Mouse (Mus musculus) lung, adult 2 months (tissue): ENCODE measurements around the gene Casz1. TPM values are rescaled to one million over a fixed set of nuclear protein-coding genes. Genes with fewer than 3 reads are reported as not detected.
A peak's percentile ranks its signal among the peaks of the same experiment; 100 is the strongest.

Experiments
- DNase-seq: peaks from one replicate; pipeline ENCODE4 v3.0.0; 2022
- H3K4me1 ChIP-seq: fragments of 200-500 bp; 2 replicates; pipeline ENCODE4 v1.6.1; 2011; ENCODE audit warnings: low read length; ENCODE audit not compliant: control insufficient read depth, insufficient read depth
- H3K4me3 ChIP-seq: fragments of 200-500 bp; replicated peaks from 2 replicates; pipeline ENCODE3; 2011; ENCODE audit warnings: low read depth, mild to moderate bottlenecking, control low read depth, low read length; ENCODE audit errors: extremely low read depth
- CTCF ChIP-seq: fragments of 200-500 bp; IDR thresholded peaks from 2 replicates; pipeline ENCODE4 v1.5.1; 2011; ENCODE audit warnings: mild to moderate bottlenecking, low read length, control low read depth; ENCODE audit not compliant: insufficient read depth
- POLR2A ChIP-seq: fragments of 200-500 bp; IDR thresholded peaks from 2 replicates; pipeline ENCODE4 v1.6.1; 2011; ENCODE audit warnings: low read depth, mild to moderate bottlenecking, control low read depth, low read length, borderline replicate concordance; ENCODE audit errors: extremely low read depth
- WGBS: fragments of 180-500 bp; shearing (Covaris S2); methylation state at CpG from one replicate; pipeline ENCODE4 v1.1.7; 2018; 5-methylcytosine and 5-hydroxymethylcytosine counted together
- polyA plus RNA-seq: library from polyadenylated mRNA; depleted of rRNA; stranded (reverse); fragments of >200 nt; gene quantifications from 2 replicates; pipeline ENCODE4 v1.2.3, GENCODE M21; 2012; rRNA removed

Casz1 gene
- polyA plus RNA-seq = 68.7 and 72.5 TPM in 2 replicates

DNA sequence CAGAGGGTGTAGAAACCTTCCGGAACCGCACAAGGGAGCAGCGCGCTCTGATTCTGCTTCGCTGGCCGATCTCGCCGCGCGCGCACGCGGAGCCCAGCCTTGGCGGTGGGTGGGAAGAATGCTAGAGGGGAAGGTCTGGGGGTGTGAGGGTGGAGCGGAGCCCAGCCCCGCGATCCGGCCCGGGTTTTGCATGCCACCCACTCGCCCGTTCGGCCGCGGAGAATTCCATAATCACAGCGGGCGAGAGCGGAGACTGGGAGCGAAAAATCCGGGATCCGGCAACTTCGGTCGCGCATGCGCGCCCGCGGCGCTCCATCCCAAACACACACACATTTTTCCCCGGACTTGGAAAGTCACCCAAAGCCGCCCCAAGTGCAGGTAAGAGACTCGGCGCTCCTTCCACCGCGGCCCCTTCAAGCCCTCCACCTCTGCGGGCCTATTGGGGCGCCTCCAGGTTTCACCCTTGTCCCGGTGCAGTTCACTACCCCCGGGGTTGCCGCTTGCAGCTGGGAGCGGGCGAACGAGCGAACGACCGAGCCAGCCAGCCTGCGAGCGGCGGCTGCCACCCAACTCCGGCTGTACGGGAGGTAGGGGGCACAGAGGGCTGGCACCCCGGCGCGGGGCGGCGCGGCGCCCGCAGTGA, at the start of gene Casz1:
TSS of gene Casz1 (plus strand) at position 293 of the 643 bp plus-strand sequence.
- WGBS = under 1% methylated on average over 67 of the region's 68 CpGs
- H3K4me3 ChIP-seq = peak within 1 kb of the TSS; percentile 73

DNA sequence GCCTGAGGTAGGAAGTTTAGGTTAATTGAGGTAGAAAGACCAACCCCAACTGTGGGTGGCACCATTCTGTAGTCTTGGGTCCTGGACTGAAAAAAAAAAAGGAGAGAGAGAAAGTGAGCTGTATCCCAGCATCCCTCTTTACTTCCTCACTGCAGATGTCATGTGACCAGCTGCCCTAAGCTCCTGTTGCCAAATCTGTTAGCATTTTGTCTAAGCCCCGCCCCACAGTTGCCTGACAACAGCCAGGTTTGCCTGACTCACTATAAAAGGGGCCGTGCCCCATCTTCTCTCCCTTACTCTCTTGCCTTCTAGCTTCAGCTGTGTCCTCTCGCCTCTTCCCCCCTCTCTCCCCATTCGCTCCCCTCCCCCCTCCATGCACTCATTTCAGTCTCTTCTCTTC, 45.4 kb upstream of the Casz1 start:
- no peak for DNase-seq
- Histone ChIP-seq H3K4me1 (no peaks in the 10 kb centered on the region), H3K4me3 (no peak overlapping the region)
- WGBS = 51% methylated on average over 4 of the region's 4 CpGs
- TF ChIP-seq POLR2A (no peak), CTCF (no peak)

More for the DNA sequence above, at the start of gene Casz1:
- DNase-seq = peak; percentile 91
- no peak for TF ChIP-seq CTCF
- TF ChIP-seq POLR2A = peak; percentile 44; the same call in 1 of the 2 replicates
- no peaks in the 10 kb centered on the region for H3K4me1 ChIP-seq

DNA sequence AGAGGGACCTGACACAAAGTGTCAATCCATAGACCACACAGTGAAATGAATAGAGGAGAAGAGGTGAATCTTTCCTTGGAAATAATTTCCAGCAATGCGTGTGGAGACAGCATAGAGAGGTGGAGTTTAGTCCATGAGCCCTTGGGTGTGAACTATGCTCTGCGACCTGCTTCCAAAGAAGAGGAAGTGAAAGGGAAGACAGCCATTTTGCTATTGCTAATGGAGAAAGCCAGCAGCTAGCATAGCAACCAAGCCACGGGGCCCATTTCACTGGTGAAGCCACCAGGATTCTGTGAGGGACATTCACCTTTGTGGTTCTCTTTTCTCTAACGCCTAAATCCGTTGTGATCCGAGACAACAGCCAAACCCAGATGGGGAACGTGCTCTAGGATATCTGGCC, 44.1 kb upstream of the Casz1 start:
- H3K4me3 ChIP-seq = no peak overlapping the region
- no peak for TF ChIP-seq POLR2A
- TF ChIP-seq CTCF = no peak
- WGBS = 77% methylated on average over 7 of the region's 7 CpGs
- H3K4me1 ChIP-seq = no peaks in the 10 kb centered on the region
- DNase-seq = no peak

DNA sequence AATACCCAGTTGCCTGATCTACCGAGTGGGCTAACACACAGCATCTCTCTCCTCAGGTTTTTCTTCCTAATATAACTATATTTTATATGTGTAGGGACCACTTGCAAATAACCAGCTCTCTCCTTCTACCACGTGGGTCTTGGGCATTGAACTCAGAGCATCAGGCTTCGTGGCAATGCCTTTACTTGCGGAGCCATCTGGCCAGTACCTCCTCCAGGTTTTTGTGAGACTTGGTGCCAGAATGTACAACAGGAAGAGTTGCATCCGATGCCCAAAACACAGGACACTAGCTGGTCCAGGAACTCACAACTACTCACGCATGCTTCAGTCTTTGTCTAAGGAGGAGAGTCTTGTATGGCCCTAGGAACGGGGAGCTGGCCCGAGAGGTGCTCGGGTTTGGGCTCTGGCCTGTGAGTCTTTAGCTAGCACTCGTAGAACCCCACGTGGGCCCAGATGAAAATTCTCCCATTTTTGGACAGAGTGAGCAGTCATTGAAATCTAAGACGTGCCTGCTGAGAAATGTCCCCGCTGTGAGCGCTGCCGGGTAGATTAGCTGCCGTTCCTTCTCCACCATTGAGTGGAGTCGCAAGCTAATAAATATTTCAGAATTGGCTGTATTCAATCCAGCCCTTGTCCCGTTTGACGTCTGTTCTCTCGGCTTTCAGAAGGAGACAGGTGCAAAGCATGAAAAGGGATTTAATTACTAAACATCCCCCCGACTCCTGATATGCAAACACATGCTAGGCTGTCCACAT, 38.0 kb upstream of the Casz1 start:
- Histone ChIP-seq H3K4me1 (0 out of 2 replicates have a peak, but pooled peaks cover 2% of the 10 kb centered on the region), H3K4me3 (no peak overlapping the region)
- no peak for TF ChIP-seq CTCF
- no peak for TF ChIP-seq POLR2A
- no peak for DNase-seq
- 73% methylated on average over 21 of the region's 21 CpGs for WGBS

DNA sequence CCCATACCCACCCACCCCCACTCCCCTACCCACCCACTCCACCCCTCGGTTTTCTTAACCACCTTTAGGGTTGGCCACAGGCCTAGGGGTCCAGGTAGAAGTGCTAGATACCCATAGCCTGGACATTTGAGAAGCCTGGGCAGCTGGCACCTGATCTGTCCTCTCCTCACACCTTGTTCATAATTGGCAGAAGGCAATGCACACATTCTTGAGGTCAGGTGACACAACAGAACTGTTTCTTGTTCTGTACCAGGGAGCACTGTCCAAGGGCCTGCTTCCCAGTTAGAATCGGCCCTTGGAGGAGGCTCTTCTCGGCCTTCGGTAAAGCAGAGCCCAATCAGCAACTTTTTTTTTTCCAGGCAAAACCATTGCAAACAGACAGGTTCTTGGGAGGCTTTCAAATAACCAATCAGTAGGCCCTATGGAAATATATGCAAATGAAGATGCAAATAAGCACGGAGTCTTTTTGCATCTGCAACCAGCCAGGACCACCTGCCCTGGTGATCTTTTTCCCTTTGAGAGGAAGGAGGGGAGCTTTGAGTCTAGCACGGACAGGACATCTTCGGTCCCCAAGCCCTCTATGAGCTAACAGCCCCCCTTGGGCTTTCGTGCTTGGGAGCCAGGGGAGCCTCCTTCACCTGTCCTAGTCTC, 36.4 kb upstream of the Casz1 start:
- WGBS = 54% methylated on average over 8 of the region's 8 CpGs

DNA sequence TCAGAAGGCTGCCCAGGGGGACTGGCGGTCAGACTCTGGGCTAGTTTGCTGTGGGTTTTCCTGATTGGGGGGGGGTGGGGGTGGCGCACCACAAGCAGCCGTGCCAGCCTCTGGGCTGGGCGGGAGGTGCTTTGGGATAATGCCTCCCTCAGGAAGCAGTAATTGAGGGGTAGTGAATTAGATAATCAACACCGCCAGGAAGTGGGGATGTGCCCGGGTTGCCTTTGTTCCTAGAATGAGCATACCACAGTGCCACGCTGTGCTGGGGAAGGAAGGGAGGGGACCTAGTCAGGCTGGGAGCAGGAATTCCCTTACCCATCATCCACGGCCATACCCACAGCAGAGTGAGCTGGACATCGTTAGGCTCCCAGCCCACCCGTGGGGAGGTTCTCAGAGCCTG, 35.6 kb upstream of the Casz1 start:
- 56% methylated on average over 10 of the region's 10 CpGs for WGBS
- TF ChIP-seq CTCF (no peak), POLR2A (no peak)

More for the DNA sequence above, 36.4 kb upstream of the Casz1 start:
- Histone ChIP-seq H3K4me1 (0 out of 2 replicates have a peak, but pooled peaks cover 2% of the 10 kb centered on the region), H3K4me3 (no peak overlapping the region)
- no peak for DNase-seq
- TF ChIP-seq POLR2A = no peak
- no peak for TF ChIP-seq CTCF

DNA sequence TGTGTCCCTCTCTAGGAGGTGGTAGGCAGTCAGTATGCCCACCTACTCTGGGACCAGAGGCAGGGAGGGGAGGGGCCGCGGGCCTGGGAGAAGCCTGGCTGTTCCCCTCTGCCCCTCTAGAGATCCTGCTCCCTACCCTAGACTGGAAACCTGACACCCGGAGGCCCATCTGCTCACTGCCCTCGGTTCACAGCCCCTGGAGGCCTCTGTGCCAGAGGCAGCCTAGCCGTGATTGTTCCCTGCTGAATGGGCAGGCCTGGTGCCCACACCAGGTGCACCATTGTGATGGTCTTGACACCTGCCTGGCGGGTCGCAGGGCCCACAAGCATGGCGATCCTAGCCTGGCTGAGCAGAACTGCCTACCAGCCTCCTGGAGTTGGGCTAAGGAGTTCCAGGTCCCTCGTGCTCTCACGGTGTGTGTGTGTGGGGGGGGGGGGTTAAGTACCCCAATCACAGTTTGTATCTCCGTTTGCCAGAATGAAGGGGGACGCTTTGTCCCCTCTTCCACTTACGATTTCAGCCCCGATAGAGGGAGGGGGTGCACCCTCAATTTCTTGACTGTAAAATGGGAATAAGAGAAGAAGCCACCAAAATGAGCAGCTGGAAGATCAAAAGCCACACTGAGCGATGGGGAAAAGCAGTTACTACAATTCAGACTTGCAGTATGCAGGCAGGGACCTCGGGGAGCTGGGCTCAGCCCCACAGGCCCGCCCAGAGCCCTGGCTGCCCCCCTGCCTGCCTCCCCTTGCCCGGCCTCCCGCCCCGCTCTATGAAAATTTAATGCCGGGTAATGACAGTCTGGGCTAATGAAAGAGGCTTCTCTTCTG, 33.4 kb upstream of the Casz1 start:
- no peak overlapping the region for H3K4me3 ChIP-seq
- DNase-seq = no peak
- WGBS = 40% methylated on average over 21 of the region's 21 CpGs
- no peak for TF ChIP-seq POLR2A
- TF ChIP-seq CTCF = no peak
- 0 out of 2 replicates have a peak, but pooled peaks cover 2% of the 10 kb centered on the region for H3K4me1 ChIP-seq

More for the DNA sequence above, 35.6 kb upstream of the Casz1 start:
- 0 out of 2 replicates have a peak, but pooled peaks cover 2% of the 10 kb centered on the region for H3K4me1 ChIP-seq
- H3K4me3 ChIP-seq = no peak overlapping the region
- DNase-seq = no peak

DNA sequence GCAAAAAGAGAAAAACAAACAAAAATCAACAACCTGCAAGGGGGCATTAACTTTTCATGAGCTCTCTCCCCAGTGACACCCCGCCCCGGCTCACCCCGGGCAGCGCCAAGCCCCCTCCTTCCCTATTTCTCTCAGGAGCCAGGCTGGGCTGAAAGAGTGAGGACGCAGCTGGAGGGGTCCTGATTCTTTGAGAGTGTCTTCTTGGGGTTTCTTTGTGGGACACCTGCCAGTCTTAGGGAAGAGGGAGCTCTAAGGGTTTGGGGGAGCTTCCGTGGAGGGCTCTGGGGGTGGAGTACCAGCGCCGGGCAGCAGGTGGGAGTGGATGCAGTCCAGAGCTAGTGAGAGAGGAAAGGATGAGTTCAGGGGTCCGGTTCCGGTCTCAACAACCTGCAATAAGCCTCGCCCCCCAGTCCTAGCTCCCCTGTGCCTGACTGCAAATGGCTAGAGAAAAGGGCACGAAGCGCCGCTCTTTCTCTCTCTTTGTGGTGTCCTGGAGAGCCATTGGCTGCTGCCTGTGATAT, 32.8 kb upstream of the Casz1 start:
- 17% methylated on average over 14 of the region's 14 CpGs for WGBS
- H3K4me1 ChIP-seq = 0 out of 2 replicates have a peak, but pooled peaks cover 2% of the 10 kb centered on the region

More for the DNA sequence above, 32.8 kb upstream of the Casz1 start:
- no peak for DNase-seq
- no peak overlapping the region for H3K4me3 ChIP-seq
- no peak for TF ChIP-seq POLR2A
- no peak for TF ChIP-seq CTCF
